Mouse (Mus musculus): ENCODE results near the gene Tcte2. TPM values are rescaled to one million over a fixed set of nuclear protein-coding genes. Genes with fewer than 3 reads are reported as not detected.

The Tcte2 gene
- polyA plus RNA-seq, 1 experiment from 2014 or later, result 16.8 TPM

DNA sequence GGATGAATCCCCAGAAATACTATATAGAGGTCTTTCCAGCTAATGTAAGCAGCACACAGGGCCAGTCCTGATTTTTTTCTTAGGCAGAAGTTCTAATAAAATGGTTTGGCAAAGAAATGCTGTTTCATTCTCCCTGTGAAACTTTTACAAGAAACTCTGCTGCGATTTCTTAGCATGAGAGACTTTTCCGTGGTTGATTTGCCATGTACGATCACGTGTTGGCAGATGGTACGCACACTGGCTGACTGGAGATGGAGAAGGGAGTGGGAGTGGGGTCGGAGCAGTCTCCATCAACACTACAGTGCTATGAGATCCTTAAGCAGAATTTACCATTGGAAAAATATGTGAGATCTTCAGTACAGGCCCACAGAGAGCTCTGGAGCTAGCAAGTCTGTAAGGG, 17.4 kb downstream of the Tcte2 start:
- WGBS, result 67% methylated on average over 6 of the region's 6 CpGs
- ATAC-seq (ENCODE audit: low FRiP score, low read depth), result no peak
- H3K36me3 ChIP-seq, result no peaks in the 10 kb centered on the region
- no peaks in the 10 kb centered on the region for H3K27me3 ChIP-seq
- no peak overlapping the region for H3K27ac ChIP-seq (replicated peaks)
- peaks cover 26% of the 10 kb centered on the region for H3K4me1 ChIP-seq (replicated peaks)
- H3K9ac ChIP-seq, result no peak overlapping the region
- H3K9me3 ChIP-seq, result no peaks in the 10 kb centered on the region
- no peak overlapping the region for H3K4me2 ChIP-seq
- no peak overlapping the region for H3K4me3 ChIP-seq

- H3K4me3 ChIP-seq, result no peak overlapping the region
- no peak overlapping the region for H3K27ac ChIP-seq (replicated peaks)
- WGBS, result 48% methylated on average over 5 of the region's 5 CpGs
- H3K4me2 ChIP-seq, result no peak overlapping the region
- ATAC-seq (ENCODE audit: low FRiP score, low read depth), result no peak
- H3K27me3 ChIP-seq, result no peaks in the 10 kb centered on the region
- no peak overlapping the region for H3K9ac ChIP-seq
- peaks cover 26% of the 10 kb centered on the region for H3K4me1 ChIP-seq (replicated peaks)
- no peaks in the 10 kb centered on the region for H3K9me3 ChIP-seq
- no peaks in the 10 kb centered on the region for H3K36me3 ChIP-seq
Measured at GRCm38 (mm10) chr17:13743709-13744079, 17.9 kb downstream of the Tcte2 start.

DNA sequence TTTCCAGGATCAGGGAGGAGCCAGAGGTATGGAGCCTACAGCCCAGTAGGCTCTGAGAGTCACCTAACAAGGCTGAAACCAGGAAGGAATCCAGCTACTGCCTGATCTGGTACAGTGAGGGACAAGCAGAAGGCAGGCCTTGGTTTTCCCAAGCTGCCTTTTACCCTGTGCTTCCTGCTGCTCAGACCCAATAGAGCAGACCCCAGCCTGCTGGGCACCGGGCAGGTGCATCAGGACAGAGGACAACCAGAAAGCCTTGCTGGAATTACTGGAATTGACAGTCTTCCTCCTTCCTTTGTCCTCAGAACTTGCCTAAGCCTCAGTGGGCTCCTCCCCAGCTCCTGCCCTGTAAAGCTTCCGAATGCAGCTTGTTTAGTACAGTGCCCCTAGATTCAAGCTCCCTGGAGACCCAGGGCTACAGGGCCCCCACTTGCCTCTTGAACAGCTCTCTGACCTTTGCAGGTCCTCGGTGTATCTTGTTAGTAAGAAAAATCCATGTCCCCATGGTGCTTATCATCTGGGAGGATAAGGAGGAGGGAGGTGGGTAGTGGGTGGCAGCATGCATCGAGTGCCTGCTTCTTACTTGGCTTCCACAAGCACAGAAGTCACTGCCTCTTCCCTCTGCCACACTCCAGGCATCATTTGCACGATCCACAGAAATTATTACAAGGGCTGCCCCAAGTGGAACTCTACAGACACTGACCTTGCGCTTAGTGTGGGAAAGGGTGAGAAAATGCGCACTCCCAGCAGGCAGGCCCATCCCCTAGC, 18.5 kb downstream of the Tcte2 start:
- Histone ChIP-seq H3K9ac (no peak overlapping the region), H3K9me3 (no peaks in the 10 kb centered on the region), H3K4me3 (no peak overlapping the region), H3K4me1 (replicated peaks) (peaks cover 26% of the 10 kb centered on the region), H3K4me2 (no peak overlapping the region), H3K27me3 (no peaks in the 10 kb centered on the region), H3K27ac (replicated peaks) (no peak overlapping the region), H3K36me3 (no peaks in the 10 kb centered on the region)
- WGBS, result 48% methylated on average over 7 of the region's 7 CpGs
- ATAC-seq (ENCODE audit: low FRiP score, low read depth), result no peak

DNA sequence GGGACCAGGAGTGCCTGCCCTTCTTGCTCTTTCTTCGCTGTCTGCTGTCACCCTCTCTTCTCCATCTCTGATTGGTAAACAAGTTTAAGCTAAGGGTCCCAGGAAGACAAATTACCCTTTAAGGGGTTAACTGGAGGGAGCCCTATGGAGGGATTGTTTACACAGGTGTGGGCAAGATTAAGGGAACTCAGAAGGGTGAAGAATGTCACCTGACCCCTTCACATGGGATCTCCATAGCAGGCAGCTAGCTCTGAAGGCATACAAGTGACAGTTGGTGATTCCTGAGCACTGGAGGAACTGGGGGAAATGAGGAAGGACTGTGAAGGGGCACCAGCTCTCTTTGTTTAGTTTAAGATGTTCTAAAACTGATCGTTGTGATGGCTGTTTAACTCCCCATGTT, 19.3 kb downstream of the Tcte2 start:
- 41% methylated on average over 2 of the region's 2 CpGs for WGBS
- no peak for ATAC-seq (ENCODE audit: low FRiP score, low read depth)
- Histone ChIP-seq H3K4me2 (no peak overlapping the region), H3K9ac (no peak overlapping the region), H3K4me1 (replicated peaks) (peaks cover 26% of the 10 kb centered on the region), H3K4me3 (no peak overlapping the region), H3K27ac (replicated peaks) (no peak overlapping the region), H3K27me3 (no peaks in the 10 kb centered on the region), H3K9me3 (no peaks in the 10 kb centered on the region), H3K36me3 (no peaks in the 10 kb centered on the region)

- H3K4me3 ChIP-seq, result no peak overlapping the region
- H3K9ac ChIP-seq, result no peak overlapping the region
- ATAC-seq (ENCODE audit: low FRiP score, low read depth), result no peak
- no peak overlapping the region for H3K4me2 ChIP-seq
- no peaks in the 10 kb centered on the region for H3K36me3 ChIP-seq
- H3K27ac ChIP-seq (replicated peaks), result no peak overlapping the region
- H3K4me1 ChIP-seq (replicated peaks), result peaks cover 26% of the 10 kb centered on the region
- H3K9me3 ChIP-seq, result no peaks in the 10 kb centered on the region
- 84% methylated on average over 7 of the region's 7 CpGs for WGBS
- H3K27me3 ChIP-seq, result no peaks in the 10 kb centered on the region
Measured at GRCm38 (mm10) chr17:13741611-13742010, 20.0 kb downstream of the Tcte2 start.

DNA sequence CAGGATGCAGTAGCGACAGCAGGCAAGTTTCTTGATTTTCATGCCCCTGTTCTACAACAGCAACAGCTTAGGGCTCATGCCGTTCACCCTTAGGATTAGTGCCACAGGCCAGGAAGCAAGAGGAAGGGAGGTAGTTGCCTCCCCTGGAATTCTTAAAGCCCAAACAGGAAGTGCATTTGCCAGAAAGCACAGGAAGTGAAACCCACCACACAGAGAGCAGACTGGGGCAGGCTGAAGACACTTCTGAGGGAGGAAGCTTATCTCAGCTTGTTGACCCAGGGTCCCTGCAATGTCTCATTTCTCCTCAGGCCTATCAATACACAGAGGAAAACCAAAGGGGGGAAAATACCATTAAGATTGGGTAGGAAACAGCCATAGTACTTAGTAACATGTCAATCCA, 20.8 kb downstream of the Tcte2 start:
- Histone ChIP-seq H3K27ac (replicated peaks) (no peak overlapping the region), H3K4me2 (no peak overlapping the region)
- ATAC-seq (ENCODE audit: low FRiP score, low read depth), result no peak

GRCm38 (mm10) chr17:13739981-13740380, 21.6 kb downstream of the Tcte2 start:
- 78% methylated on average over 5 of the region's 5 CpGs for WGBS
- Histone ChIP-seq H3K27me3 (no peaks in the 10 kb centered on the region), H3K4me1 (replicated peaks) (peaks cover 22% of the 10 kb centered on the region), H3K4me2 (no peak overlapping the region), H3K36me3 (no peaks in the 10 kb centered on the region), H3K4me3 (no peak overlapping the region), H3K9me3 (no peaks in the 10 kb centered on the region), H3K27ac (replicated peaks) (no peak overlapping the region), H3K9ac (no peak overlapping the region)
- ATAC-seq (ENCODE audit: low FRiP score, low read depth), result no peak

More for the DNA sequence above, 20.8 kb downstream of the Tcte2 start:
- Histone ChIP-seq H3K4me1 (replicated peaks) (peaks cover 30% of the 10 kb centered on the region), H3K4me3 (no peak overlapping the region), H3K9ac (no peak overlapping the region), H3K9me3 (no peaks in the 10 kb centered on the region), H3K27me3 (no peaks in the 10 kb centered on the region), H3K36me3 (no peaks in the 10 kb centered on the region)
- WGBS, result 73% methylated on average over 2 of the region's 2 CpGs

- WGBS, result 93% methylated on average over 2 of the region's 2 CpGs
- no peak for ATAC-seq (ENCODE audit: low FRiP score, low read depth)
Measured at GRCm38 (mm10) chr17:13738916-13739315, 22.7 kb downstream of the Tcte2 start.

GRCm38 (mm10) chr17:13738121-13738776, 23.4 kb downstream of the Tcte2 start:
- Histone ChIP-seq H3K27me3 (no peaks in the 10 kb centered on the region), H3K36me3 (no peaks in the 10 kb centered on the region), H3K9me3 (no peaks in the 10 kb centered on the region), H3K27ac (replicated peaks) (0 out of 2 replicates have a peak overlapping the region, but pooled peaks have one; percentile 13), H3K4me2 (no peak overlapping the region), H3K9ac (no peak overlapping the region), H3K4me3 (no peak overlapping the region), H3K4me1 (replicated peaks) (peaks cover 10% of the 10 kb centered on the region; the same call in 1 of the 2 replicates)
- ATAC-seq (ENCODE audit: low FRiP score, low read depth), result no peak
- 66% methylated on average over 7 of the region's 7 CpGs for WGBS

More at GRCm38 (mm10) chr17:13738916-13739315, 22.7 kb downstream of the Tcte2 start:
- H3K9me3 ChIP-seq, result no peaks in the 10 kb centered on the region
- no peak overlapping the region for H3K27ac ChIP-seq (replicated peaks)
- no peaks in the 10 kb centered on the region for H3K36me3 ChIP-seq
- no peak overlapping the region for H3K4me2 ChIP-seq
- no peaks in the 10 kb centered on the region for H3K27me3 ChIP-seq
- no peak overlapping the region for H3K4me3 ChIP-seq
- H3K4me1 ChIP-seq (replicated peaks), result peaks cover 15% of the 10 kb centered on the region; the same call in 1 of the 2 replicates
- no peak overlapping the region for H3K9ac ChIP-seq

- no peak overlapping the region for H3K4me3 ChIP-seq
- no peak overlapping the region for H3K9ac ChIP-seq
- no peaks in the 10 kb centered on the region for H3K9me3 ChIP-seq
- no peaks in the 10 kb centered on the region for H3K36me3 ChIP-seq
- 0 out of 2 replicates have a peak, but pooled peaks cover 5% of the 10 kb centered on the region for H3K4me1 ChIP-seq (replicated peaks)
- H3K27me3 ChIP-seq, result no peaks in the 10 kb centered on the region
- no peak overlapping the region for H3K4me2 ChIP-seq
- H3K27ac ChIP-seq (replicated peaks), result peak overlapping the region; percentile 42; the same call in 1 of the 2 replicates
- whole genome bisulfite sequencing, result 64% methylated on average over 6 of the region's 6 CpGs
- 0 out of 2 replicates have a peak, but pooled peaks have one; percentile 17 for ATAC-seq (ENCODE audit: low FRiP score, low read depth)
Measured at GRCm38 (mm10) chr17:13737336-13737735, 24.3 kb downstream of the Tcte2 start.

GRCm38 (mm10) chr17:13735803-13736282, 25.8 kb downstream of the Tcte2 start:
- H3K36me3 ChIP-seq, result no peaks in the 10 kb centered on the region
- H3K4me1 ChIP-seq (replicated peaks), result 0 out of 2 replicates have a peak, but pooled peaks cover 5% of the 10 kb centered on the region
- ATAC-seq (ENCODE audit: low FRiP score, low read depth), result peak; percentile 62; the same call in 1 of the 2 replicates
- no peak overlapping the region for H3K4me2 ChIP-seq
- no peak overlapping the region for H3K27ac ChIP-seq (replicated peaks)
- no peak overlapping the region for H3K4me3 ChIP-seq
- no peaks in the 10 kb centered on the region for H3K9me3 ChIP-seq
- no peaks in the 10 kb centered on the region for H3K27me3 ChIP-seq
- no peak overlapping the region for H3K9ac ChIP-seq
- WGBS, result 72% methylated on average over 8 of the region's 8 CpGs

DNA sequence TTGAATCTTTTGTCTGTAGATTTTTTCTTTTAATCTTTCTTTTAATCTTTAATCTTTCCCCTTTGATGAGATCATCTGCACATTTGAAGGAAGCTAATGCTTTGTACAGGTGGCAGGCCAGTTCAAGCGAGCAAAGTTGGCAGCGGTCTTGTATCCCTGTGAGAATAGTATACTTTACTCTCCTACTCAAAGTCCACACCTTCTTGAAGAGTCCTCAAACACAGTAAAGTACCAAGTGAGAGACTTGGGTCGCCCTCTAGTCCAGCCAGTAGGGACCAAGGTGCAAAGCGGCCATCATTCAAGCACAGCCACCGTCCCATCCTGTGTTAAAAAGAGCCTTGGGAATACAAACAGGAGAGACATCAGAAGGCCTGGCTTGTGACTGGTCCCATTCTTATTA, 26.6 kb downstream of the Tcte2 start:
- Histone ChIP-seq H3K27ac (replicated peaks) (no peak overlapping the region), H3K9ac (no peak overlapping the region), H3K4me2 (no peak overlapping the region), H3K4me3 (no peak overlapping the region), H3K9me3 (no peaks in the 10 kb centered on the region), H3K4me1 (replicated peaks) (0 out of 2 replicates have a peak, but pooled peaks cover 5% of the 10 kb centered on the region), H3K36me3 (no peaks in the 10 kb centered on the region), H3K27me3 (no peaks in the 10 kb centered on the region)
- 90% methylated on average over 5 of the region's 5 CpGs for WGBS
- no peak for ATAC-seq (ENCODE audit: low FRiP score, low read depth)

Measured in hindbrain, embryonic 15.5 days (tissue).